Mouse (Mus musculus): ENCODE results near the gene Bfsp1. TPM values are rescaled to one million over a fixed set of nuclear protein-coding genes. Genes with fewer than 3 reads are reported as not detected.

Gene Bfsp1
- total RNA-seq, 2 experiments from 2014 or later: 0.77 to 0.86 TPM

DNA sequence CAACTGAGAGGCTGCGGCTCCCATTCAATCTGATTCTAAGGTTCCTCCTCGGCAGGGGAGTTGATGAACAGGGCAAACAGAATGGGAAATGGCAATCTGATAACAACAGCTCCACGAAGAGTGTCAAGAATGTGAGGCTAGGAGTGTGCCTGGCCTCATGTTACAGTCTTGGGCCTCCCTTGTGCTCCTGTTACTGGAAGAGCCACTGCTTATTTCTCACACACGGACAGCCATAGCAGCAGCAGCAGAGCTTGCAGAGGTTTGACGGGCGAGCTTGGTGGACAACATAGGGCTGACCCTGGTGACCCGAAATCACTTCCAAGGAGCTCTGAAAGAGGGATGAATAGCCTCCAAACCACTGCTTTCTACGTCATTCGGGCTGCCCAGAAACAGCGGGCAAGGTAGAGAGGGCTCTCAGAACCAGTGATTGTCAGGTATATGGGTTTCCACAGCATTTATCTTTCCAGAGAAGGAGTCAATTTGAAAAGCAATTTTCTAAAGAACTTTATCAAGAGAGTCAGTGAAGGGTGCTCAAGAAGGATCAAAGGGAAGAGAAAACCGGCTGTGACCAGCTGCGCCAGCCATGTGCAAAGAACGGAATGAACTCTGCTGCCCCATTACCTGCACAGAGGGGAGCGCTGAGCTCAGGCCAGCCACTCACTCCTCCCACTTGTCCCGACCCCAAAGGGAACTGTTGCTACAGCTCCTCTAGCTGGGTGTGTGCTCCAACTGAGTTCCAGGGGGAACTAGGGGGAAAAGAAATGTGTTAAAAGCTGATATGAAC is 56.6 kb downstream of the Bfsp1 start:
- no peak for DNase-seq (ENCODE audit: extremely low spot score in 1 of 2, low spot score in 1 of 2)

DNA sequence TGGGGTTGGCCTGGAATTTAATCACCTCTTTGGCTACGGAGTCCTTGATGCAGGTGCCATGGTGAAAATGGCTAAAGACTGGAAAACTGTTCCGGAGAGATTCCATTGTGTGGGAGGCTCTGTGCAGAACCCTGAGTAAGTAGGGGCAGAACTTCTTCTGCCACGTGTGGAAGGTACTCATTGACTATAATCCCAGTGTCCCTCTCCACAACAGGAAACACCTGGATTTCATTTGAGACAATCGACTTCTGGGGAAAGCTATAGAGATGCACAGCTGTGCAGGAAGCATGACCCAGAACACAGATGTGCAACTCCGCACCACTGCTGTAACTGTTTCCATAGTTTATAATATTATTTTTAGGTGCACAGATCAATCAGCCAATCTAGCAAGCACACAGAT is 61.9 kb downstream of the Bfsp1 start:
- no peak for DNase-seq (ENCODE audit: extremely low spot score in 1 of 2, low spot score in 1 of 2)

GRCm38 (mm10) chr2:143796335-143797013 is 66.5 kb downstream of the Bfsp1 start:
- no peak for DNase-seq (ENCODE audit: extremely low spot score in 1 of 2, low spot score in 1 of 2)

- no peak for DNase-seq (ENCODE audit: extremely low spot score in 1 of 2, low spot score in 1 of 2)
Observed at GRCm38 (mm10) chr2:143795858-143796257, 67.1 kb downstream of the Bfsp1 start.

DNA sequence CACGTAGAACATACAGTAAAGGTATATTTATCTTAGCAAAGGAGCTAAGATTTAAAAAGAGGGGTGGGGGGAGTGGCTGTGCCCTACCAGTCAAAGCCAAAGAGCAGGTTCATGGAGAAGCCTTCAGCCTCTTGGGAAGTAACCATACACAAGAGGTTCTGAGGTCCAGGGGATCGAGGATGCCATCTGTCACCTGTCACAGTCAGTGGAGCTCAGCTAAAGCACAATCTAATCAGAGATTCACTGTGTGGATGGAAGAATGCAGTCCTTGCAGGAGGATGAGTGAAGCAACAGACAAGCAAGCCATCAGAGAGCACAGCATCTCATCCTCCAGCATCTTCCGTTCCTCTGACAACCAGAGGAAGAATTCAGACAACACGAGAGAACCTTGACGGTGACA is 73.1 kb downstream of the Bfsp1 start:
- no peak for DNase-seq (ENCODE audit: extremely low spot score in 1 of 2, low spot score in 1 of 2)

DNA sequence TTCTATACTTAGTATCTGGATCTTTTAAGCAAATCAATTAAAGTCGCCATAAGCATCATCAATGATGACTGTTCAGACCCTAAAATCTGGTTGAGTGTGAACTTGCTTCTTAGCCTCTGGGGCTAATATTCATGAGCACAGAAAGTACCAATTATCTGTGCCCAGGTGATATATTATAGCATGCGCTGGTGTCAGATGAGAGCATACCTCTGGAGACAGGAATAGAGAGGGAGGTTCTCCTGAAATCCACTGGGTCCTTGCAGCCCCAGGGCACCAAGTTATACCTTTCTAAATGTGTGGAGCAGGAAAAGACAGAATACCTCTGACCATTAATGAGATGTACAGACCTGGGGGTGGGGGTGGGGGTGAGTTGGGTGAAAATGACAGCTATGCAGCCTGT is 82.7 kb downstream of the Bfsp1 start:
- no peak for DNase-seq (ENCODE audit: extremely low spot score in 1 of 2, low spot score in 1 of 2)

Other genes with a start within 250 kb of the Bfsp1 start
- 100 to 1,000 TPM; 207 to 232 TPM for gene Dstn, start 52.1 kb upstream of the Bfsp1 start, total RNA-seq (2021)
- gene Rrbp1, start 148.1 kb upstream of the Bfsp1 start, total RNA-seq (2021): 10 to 100 TPM; 61.6 to 72.9 TPM
- not detected for gene Banf2, start 169.9 kb upstream of the Bfsp1 start, total RNA-seq (2021)